Mouse (Mus musculus) forebrain, embryonic 11.5 days (tissue): Measurements from ENCODE around the gene U2surp. TPM values are rescaled to one million over a fixed set of nuclear protein-coding genes. Genes with fewer than 3 reads are reported as not detected.
"Not testable (repeated sequence)": the region's sequence is repeated elsewhere in the genome, so short reads cannot be mapped to it uniquely, and the experiment has no call there.

Experiments
- ATAC-seq: fragments of 200-750 bp; cut with Nextera tagmentation; replicated peaks from 2 replicates; pipeline ENCODE4 v1.8.0; 2017; ENCODE audit warnings: moderate TSS enrichment; ENCODE audit not compliant: low FRiP score
- DNase-seq: peaks from one replicate; pipeline ENCODE4 v3.0.0-alpha.2; 2017; ENCODE audit warnings: low spot score
- H3K27ac ChIP-seq: fragments of 300-500 bp; sonication (generic); 2 replicates; pipeline ENCODE4 v1.5.1; 2014; ENCODE audit warnings: low read depth, low read length
- H3K27me3 ChIP-seq: fragments of 300-500 bp; sonication (generic); 2 replicates; pipeline ENCODE4 v1.6.1; 2014; ENCODE audit warnings: mild to moderate bottlenecking, low read length, mixed read lengths; ENCODE audit not compliant: control insufficient read depth, insufficient read depth
- H3K36me3 ChIP-seq: fragments of 300-500 bp; sonication (generic); 2 replicates; pipeline ENCODE4 v1.6.1; 2014; ENCODE audit warnings: mild to moderate bottlenecking, low read length, moderate library complexity, mixed read lengths; ENCODE audit not compliant: control insufficient read depth, insufficient read depth
- H3K4me1 ChIP-seq: fragments of 300-500 bp; sonication (generic); replicated peaks from 2 replicates; pipeline ENCODE4 v1.6.1; 2014; ENCODE audit warnings: low read length, mixed read lengths; ENCODE audit not compliant: control insufficient read depth, insufficient read depth
- H3K4me2 ChIP-seq: fragments of 300-500 bp; sonication (generic); 2 replicates; pipeline ENCODE4 v1.6.1; 2014; ENCODE audit warnings: low read depth, mild to moderate bottlenecking, low read length, moderate library complexity, mixed read lengths; ENCODE audit not compliant: severe bottlenecking
- H3K4me3 ChIP-seq: fragments of 300-500 bp; sonication (generic); 2 replicates; pipeline ENCODE4 v1.5.1; 2014; ENCODE audit warnings: low read depth, low read length
- H3K9ac ChIP-seq: fragments of 300-500 bp; sonication (generic); 2 replicates; pipeline ENCODE4 v1.6.1; 2014; ENCODE audit warnings: low read length
- H3K9me3 ChIP-seq: fragments of 300-500 bp; sonication (generic); 2 replicates; pipeline ENCODE4 v1.6.1; 2016; ENCODE audit warnings: low read length, mixed read lengths; ENCODE audit not compliant: control insufficient read depth
- WGBS: fragments of 180-500 bp; shearing (Covaris S2); extraction: QIAGEN DNeasy Blood & Tissue Kit; methylation state at CpG from one replicate; pipeline ENCODE4 v1.1.7; 2014; 5-methylcytosine and 5-hydroxymethylcytosine counted together
- polyA plus RNA-seq: library from polyadenylated mRNA; unstranded; fragments of >200 nt; fragmentation: Nextera tagmentation; extraction: Ambion mirVana; gene quantifications from 2 replicates; pipeline ENCODE4 v1.2.1, GENCODE M21; 2014

Gene U2surp
- polyA plus RNA-seq, 1 experiment from 2014 or later = 159 TPM

GRCm38 (mm10) chr9:95525376-95525775, 13.6 kb upstream of the U2surp start:
- 84% methylated on average over 6 of the region's 6 CpGs for WGBS
- H3K36me3 ChIP-seq = no peaks in the 10 kb centered on the region
- no peak overlapping the region for H3K4me2 ChIP-seq
- H3K27ac ChIP-seq = no peak overlapping the region
- no peak overlapping the region for H3K9ac ChIP-seq
- H3K9me3 ChIP-seq = no peaks in the 10 kb centered on the region
- no peaks in the 10 kb centered on the region for H3K4me1 ChIP-seq
- no peak for DNase-seq
- ATAC-seq = no peak
- H3K27me3 ChIP-seq = no peaks in the 10 kb centered on the region
- H3K4me3 ChIP-seq = no peak overlapping the region

DNA sequence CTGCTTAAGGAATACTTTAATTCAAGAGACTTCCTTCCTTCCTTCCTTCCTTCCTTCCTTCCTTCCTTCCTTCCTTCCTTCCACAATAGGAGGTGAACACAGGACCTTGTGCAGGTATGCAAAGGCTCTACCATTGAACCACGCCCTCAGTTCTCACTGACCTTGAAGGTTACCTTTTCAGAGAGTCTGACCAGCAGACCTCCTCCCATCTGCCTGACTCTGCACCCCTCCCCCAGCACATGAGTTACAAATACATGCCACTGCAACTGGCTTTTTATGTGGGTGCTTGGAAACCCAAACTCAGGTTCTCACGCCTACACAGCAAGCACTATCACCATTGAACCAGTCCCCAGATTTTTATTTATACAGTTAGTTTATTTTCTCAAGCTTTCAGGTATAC, 10.8 kb upstream of the U2surp start:
- ATAC-seq (no peak), DNase-seq (no peak)
- Histone ChIP-seq H3K4me1 (no peaks in the 10 kb centered on the region), H3K9me3 (no peaks in the 10 kb centered on the region), H3K4me2 (no peak overlapping the region), H3K9ac (no peak overlapping the region), H3K27me3 (no peaks in the 10 kb centered on the region), H3K27ac (no peak overlapping the region), H3K36me3 (no peaks in the 10 kb centered on the region), H3K4me3 (no peak overlapping the region)
- 79% methylated on average over 2 of the region's 2 CpGs for WGBS

- Histone ChIP-seq H3K4me2 (no peak overlapping the region), H3K9ac (no peak overlapping the region), H3K9me3 (no peaks in the 10 kb centered on the region), H3K36me3 (no peaks in the 10 kb centered on the region), H3K4me1 (no peaks in the 10 kb centered on the region), H3K4me3 (no peak overlapping the region), H3K27ac (no peak overlapping the region), H3K27me3 (no peaks in the 10 kb centered on the region)
- ATAC-seq = no peak
- no peak for DNase-seq
- 63% methylated on average over 10 of the region's 10 CpGs for WGBS
Observed at GRCm38 (mm10) chr9:95521566-95521965, 9.8 kb upstream of the U2surp start.

GRCm38 (mm10) chr9:95521031-95521430, 9.2 kb upstream of the U2surp start:
- 89% methylated on average over 8 of the region's 8 CpGs for WGBS
- DNase-seq = no peak
- no peak overlapping the region for H3K4me3 ChIP-seq
- H3K27ac ChIP-seq = no peak overlapping the region
- no peak for ATAC-seq
- no peak overlapping the region for H3K9ac ChIP-seq
- H3K27me3 ChIP-seq = no peaks in the 10 kb centered on the region
- no peaks in the 10 kb centered on the region for H3K36me3 ChIP-seq
- no peaks in the 10 kb centered on the region for H3K9me3 ChIP-seq
- H3K4me2 ChIP-seq = no peak overlapping the region
- H3K4me1 ChIP-seq = no peaks in the 10 kb centered on the region

DNA sequence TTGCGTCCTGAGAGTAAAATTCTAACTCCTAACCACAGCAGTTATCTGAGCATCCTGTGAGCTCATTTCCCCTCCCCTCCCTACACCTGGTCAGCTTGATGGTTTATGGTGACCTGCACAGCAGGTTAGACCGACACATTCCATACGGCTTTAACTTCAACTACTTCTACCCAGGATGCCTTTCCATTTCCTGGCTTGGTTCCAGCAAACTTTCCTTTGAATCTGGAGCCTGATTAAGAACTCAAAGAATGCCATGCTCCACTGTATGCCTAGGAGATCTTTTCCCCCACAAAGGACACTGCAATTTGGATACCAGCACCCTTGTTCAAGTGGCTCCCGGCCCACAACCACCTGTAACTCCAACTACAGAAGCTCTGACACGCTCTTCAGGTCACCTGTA, 8.8 kb upstream of the U2surp start:
- no peak overlapping the region for H3K9ac ChIP-seq
- no peak overlapping the region for H3K27ac ChIP-seq
- no peaks in the 10 kb centered on the region for H3K4me1 ChIP-seq
- ATAC-seq = no peak
- no peaks in the 10 kb centered on the region for H3K36me3 ChIP-seq
- H3K9me3 ChIP-seq = no peaks in the 10 kb centered on the region
- no peak for DNase-seq
- no peak overlapping the region for H3K4me3 ChIP-seq
- H3K27me3 ChIP-seq = no peaks in the 10 kb centered on the region
- WGBS = 88% methylated on average over 5 of the region's 5 CpGs
- H3K4me2 ChIP-seq = no peak overlapping the region

- not testable (repeated sequence) for H3K4me3 ChIP-seq, H3K27me3 ChIP-seq, H3K27ac ChIP-seq, H3K4me1 ChIP-seq, H3K4me2 ChIP-seq, H3K9ac ChIP-seq, DNase-seq, H3K36me3 ChIP-seq, ATAC-seq, H3K9me3 ChIP-seq
- WGBS = 95% methylated on average over 3 of the region's 3 CpGs
Observed at GRCm38 (mm10) chr9:95514361-95514760, 2.6 kb upstream of the U2surp start.

DNA sequence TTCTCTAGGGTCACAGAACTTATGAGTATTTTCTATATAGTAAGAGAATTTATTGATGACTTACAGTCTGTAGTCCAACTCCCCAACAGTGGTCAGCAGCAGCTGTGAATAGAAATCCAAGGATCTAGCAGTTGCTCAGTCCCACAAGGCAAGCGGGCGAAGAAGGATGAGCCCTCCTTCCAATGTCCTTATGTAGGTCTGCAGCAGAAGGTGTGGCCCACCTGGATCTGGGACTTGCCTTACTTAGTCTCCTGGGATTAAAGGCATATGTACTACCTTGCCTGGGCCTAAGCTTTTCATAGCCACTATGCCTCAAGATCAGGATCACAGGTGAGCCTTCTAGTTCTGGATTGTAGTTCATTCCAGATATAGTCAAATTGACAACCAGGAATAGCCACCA, 2.0 kb upstream of the U2surp start:
- Histone ChIP-seq H3K27ac (no peak overlapping the region), H3K27me3 (no peaks in the 10 kb centered on the region), H3K4me2 (no peak overlapping the region), H3K36me3 (no peaks in the 10 kb centered on the region), H3K9me3 (no peaks in the 10 kb centered on the region), H3K9ac (no peak overlapping the region), H3K4me3 (no peak overlapping the region), H3K4me1 (peaks cover 3% of the 10 kb centered on the region; the same call in 1 of the 2 replicates)
- DNase-seq = no peak
- ATAC-seq = no peak
- WGBS = 93% methylated on average over 2 of the region's 2 CpGs

DNA sequence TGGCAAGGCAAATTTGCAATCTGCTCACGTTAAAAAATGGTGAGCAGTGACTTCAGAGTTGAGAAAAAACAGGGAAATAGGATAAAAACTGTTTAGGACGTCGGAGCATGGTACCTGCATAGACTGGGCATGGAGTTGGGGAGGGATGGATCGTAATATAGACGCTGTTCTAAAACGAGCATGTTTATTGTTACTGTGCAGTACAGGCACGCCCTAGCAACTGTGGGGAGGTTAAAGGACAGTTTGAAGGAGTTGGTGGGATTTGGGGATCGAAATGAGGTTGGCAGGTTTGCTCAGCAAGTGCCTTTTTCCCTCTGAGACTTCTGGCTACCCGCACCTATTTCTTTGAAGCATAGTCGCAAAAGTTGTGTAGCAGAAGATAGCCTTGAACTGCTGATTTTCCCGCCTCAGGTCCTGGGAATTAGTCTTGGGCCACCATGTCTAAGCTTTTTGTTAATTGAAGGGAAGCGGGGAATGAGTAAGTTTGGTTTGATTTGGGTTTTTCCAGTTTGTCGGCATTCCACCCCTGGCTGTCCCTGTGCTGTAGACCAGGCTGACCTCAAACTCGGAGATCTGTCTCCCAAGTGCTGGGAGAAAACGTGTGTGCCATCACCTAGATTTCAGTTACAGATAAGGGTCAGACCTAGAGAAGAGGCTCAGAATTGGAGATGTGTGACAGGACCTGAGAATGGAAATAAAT, 685 bp upstream of the U2surp start:
- H3K27ac ChIP-seq = peak overlapping the region; percentile 66
- 29% methylated on average over 15 of the region's 15 CpGs for WGBS
- H3K4me2 ChIP-seq = peak overlapping the region; percentile 86
- H3K4me1 ChIP-seq = peaks cover 3% of the 10 kb centered on the region; the same call in 1 of the 2 replicates
- H3K4me3 ChIP-seq = peak overlapping the region; percentile 60
- ATAC-seq (peak; percentile 66), DNase-seq (no peak)
- H3K9ac ChIP-seq = peak overlapping the region; percentile 93
- no peaks in the 10 kb centered on the region for H3K27me3 ChIP-seq
- H3K36me3 ChIP-seq = no peaks in the 10 kb centered on the region
- no peaks in the 10 kb centered on the region for H3K9me3 ChIP-seq
